Mouse (Mus musculus): ENCODE results near the gene Coq5.

The Coq5 gene

GRCm38 (mm10) chr5:115312816-115313667 is 33.6 kb downstream of the Coq5 start:
- no peak for DNase-seq

- DNase-seq = no peak
Observed at GRCm38 (mm10) chr5:115313668-115313943, 34.1 kb downstream of the Coq5 start.

GRCm38 (mm10) chr5:115316968-115317644 is 37.6 kb downstream of the Coq5 start:
- DNase-seq = no peak

DNA sequence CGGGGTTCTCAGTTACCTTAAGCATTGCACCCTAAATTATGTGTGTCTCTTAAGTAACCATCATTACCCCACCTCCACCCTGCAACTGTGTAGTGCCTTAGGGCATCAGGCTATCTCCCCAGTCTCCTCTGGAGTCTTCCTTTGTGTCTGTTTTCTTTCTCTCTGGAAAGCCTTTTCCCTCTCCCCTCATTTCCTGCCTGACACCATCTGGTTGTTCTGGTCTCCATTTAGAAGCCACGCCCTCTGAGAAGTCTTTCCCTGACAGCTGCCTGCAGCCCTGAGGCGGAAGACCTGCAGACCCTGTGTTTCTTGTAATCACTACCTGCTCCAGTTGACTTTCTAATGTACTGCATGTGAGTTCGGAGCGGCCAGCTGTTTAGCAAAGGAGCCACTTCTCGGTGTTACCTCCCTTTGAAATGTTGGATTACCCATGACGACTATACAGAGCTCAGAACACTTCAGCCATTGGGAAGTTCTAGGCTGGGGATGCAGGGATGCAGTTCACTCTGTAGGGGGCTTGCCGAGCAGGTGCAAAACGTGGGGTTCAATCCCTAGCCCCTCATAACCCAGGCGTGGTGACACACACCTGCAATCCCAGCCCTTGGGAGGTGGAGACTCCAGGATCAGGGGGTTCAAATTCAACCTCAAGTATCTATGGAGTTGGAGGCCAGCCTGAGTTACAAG is 38.3 kb downstream of the Coq5 start:
- DNase-seq = no peak

- DNase-seq = peak; percentile 63
Observed at GRCm38 (mm10) chr5:115319004-115319940, 39.8 kb downstream of the Coq5 start.

- DNase-seq = no peak
Observed at GRCm38 (mm10) chr5:115326256-115326831, 46.9 kb downstream of the Coq5 start.

DNA sequence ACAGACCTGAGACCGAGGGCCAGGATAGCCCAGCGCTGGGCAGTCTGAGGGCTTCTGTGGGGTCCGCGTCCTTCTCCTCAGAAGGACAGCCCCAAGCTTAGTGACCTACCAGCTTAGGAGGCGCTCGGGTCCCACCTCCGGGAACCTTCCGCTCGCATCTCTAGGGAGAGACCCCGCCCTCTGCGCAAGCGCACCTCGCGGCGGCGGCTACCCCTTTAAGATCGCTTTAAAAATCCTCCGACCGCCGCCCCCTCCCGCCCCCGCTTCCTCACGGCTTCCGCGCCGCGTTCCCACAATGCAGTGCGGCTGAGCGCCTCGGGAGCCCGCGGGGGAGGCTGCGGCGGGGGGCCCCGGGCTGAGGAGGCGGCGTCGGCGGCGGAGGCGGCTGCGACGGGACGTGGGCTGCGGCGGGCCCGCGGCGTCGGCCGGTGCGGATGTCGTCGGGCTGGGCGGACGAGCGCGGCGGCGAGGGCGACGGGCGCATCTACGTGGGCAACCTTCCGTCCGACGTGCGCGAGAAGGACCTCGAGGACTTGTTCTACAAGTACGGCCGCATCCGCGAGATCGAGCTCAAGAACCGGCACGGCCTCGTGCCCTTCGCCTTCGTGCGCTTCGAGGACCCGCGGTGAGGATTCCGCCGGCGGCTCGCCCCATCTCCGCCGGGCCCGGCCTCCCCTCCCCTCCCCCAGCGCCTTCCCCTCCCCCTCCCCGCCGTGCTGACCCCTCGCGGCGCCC is 47.6 kb downstream of the Coq5 start, which contains the start of gene Srsf9:
Gene Srsf9 (plus strand): TSS at position 303 of the 735 bp plus-strand sequence.
- DNase-seq = peak; percentile 97

DNA sequence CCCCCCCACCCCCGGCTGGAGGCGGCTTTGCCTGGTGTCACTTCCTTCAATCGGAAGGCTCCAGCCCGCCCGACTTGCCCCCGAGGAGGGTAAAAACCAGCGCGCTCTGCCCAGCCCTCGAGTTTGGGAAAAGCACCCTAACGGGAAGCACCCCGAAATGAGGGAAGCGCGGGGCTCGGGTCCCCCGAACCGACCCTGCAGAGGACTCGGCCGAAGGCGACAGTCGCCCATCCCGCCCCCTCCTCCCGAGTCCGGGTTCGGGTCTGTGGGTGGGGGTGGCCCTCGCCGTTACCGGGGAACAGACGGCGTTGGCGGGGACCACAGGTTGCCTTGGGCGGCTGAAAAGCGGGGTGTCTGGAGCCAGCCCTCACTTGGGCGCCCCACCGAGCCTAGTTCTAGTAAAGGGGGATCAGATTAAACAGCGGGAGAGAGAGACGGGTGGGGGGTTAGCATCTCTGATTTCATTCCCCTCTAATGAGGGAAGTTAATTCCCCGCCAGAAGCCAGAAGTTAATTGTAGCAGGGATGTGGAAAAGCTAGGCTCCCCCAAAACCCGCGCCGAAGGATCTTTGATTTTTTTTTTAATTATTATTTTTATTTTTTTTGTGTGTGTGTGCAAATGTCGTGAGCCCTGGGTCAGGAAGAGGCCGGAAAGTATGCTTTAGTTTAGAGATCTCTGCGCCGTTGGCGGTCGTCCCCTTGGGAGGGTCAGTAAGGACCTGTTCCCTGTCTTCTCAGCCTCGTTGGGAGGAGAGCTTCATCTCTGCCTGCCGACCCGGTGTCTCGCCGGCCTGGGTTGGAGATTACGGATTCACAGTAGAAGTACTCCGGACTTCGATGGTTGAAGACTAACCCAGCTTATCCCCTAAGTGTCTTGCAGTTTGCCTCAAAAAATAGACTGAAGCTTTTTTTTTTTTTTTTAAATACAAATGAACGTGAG is 48.4 kb downstream of the Coq5 start:
- DNase-seq = no peak

DNA sequence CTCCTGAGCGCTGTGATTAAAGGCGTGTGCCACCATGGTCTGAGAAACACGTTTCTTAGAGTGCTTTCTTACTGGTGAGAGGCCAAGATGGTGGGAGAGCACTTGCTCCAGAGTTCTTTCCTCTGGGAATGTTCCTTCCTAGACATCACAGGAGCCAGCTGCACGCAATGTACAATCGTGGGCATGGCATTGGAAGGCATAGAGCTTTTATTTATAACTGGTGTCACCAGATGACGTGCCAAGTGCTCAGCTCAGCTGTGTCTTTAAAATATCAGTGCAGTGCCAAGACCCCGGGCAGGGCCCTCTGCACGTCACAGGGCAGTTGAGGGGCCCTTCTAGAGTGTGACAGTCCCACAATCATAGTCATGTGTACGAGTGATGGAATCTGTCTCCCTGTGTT is 51.5 kb downstream of the Coq5 start:
- DNase-seq = no peak

DNA sequence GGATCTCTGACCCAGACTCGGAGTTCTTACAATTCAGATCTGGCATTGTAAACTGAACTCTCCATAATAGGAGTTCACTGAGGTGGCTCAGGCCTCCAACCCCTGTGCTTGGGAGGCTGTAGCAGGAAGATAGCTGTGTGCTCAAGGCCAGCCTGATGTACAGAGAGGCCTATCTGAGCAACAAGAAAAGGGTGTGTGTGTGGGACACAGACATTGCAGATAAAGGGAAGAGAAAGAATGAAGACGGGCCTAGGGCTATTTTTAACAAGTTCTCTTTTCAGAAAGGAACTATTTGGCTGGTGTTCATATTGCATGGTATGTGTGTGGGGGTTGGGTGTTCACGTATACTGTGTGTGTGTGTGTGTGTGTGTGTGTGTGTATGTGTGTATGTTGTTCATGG is 54.2 kb downstream of the Coq5 start:
- no peak for DNase-seq

- DNase-seq = no peak
Observed at GRCm38 (mm10) chr5:115340007-115340406, 60.5 kb downstream of the Coq5 start.

DNA sequence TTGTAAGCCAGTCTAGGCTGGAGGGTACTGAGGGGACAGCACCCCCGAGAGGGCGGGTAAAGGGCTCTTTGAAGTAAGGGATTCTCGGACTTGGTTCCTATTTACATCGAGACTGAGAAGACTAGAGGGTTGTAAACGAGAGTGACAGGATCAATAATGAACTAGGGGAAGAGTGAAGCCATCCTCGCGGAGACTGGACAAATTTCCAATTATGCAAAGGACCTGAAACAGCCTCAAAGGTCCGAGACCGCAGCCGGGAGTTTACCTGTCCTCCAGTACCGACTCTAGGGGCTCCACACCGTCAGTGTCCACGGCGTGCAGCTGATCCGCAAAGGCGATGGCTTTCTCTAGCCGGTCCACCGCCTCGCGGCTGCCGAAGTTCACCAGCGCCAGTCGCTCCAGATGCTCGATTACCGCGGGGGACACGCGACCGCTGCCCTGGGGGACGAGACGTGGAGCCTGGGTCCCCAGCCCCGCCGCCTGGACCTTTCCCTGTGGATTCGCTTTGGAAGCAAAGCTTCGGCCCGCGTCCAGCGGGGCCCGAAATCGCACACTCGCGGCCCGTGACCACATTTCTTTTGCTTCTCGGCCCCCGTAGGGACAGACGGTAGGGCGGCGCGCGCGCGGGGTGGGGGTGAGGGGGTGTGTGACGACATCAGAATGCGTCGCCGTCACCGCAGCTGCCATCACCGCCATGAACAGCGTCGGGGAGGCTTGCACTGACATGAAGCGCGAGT is 61.3 kb downstream of the Coq5 start, which contains the start of the genes Gatc and Triap1:
Gene Gatc (minus strand): TSS at position 602 of the 737 bp plus-strand sequence.
Gene Triap1 (plus strand): TSS at position 649 of the 737 bp plus-strand sequence.
- DNase-seq = peak; percentile 92

- DNase-seq = no peak
Observed at GRCm38 (mm10) chr5:115341314-115342165, 62.1 kb downstream of the Coq5 start.
